Mouse (Mus musculus): ENCODE results near the gene Phactr1.
A peak's percentile ranks its signal among the peaks of the same experiment; 100 is the strongest.

Phactr1 gene

DNA sequence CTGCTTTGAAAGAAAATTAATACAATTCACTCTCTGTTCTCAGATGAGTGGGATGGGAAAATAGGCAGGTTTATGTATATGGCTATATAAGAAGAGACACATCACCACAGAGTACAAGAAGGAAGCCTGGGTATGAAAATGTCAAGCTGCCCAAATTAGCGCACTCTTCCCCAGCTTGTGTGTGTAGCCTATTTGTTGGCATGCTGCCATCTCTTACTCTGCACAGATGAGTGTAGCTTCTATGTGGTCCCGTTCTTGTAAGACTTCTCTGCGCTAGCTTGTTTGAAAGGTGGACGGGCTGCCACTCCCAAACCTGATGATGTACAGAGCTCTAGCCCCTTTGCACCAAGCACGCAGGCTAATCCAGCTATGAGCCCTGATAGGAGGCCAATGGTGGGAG, 78.7 kb downstream of the Phactr1 start:
- no peak for DNase-seq (ENCODE audit: low spot score in 2 of 2)

DNA sequence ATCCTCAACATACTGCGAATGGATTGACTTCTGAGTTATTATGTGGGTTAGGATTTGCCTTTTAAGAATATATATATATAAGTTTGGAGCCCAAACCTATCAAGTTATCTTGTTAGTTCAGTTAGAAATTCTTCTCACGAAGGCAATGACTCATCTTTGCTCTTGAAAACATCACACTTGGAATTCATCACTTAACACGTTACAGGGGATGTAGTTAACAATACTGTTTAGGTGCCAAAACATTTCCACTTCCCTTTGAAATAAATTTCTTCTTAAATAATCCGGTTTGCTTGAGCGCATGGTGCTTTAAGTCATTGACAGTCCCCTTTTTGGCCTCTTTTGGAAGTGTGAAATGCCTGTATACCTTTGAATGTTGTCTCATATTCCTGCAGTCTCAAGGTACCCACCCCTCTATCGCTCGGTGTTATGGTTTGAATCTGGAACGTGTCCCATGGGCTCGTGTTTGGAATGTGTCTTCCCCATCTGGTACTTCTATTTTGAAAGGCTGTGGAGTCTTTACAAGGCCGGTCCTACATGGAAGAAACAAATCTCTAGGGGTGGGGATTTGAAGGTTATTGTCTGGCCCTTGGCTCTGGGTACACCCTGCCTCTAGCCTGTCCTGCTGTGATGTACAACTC, 80.6 kb downstream of the Phactr1 start:
- no peak for DNase-seq (ENCODE audit: low spot score in 2 of 2)

DNA sequence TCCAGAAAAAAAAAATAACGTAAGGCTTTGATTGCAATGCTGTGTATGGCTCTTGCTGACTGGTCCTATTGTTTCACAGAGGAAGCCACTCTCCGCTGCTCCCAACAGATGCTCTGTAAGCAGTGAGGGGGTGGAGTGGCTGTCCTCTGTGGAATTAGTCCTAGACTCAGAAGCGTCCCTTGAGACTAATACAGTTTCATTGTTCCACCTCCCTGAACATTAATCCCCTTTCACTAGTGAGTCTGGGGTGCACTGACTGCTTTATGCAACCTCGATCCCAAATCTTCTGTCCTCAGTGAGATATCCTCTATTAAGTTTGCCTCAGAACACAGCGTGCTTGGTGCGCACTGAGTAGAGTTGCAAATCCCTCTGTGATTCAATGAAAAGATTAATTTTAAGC, 91.9 kb downstream of the Phactr1 start:
- DNase-seq (ENCODE audit: low spot score in 2 of 2) = no peak

DNA sequence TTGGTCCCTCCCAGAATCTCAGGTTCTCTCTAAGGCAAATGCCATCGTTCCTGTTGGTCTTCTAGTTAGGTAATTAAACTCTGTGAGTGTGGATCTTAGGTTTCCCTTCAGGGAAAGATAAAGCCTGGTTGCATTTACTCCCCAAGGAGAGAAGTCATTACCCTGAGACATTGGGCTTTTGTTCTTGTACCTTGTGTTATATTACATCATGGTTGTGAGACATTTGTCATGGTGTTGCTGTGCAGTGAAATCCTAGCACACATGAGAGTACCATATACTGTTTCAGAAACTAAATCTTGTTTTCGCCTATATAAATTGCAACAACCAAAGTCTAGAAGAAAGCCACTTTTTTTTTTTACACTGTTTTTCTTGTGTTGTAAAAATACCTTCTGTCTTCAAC, 93.6 kb downstream of the Phactr1 start:
- DNase-seq (ENCODE audit: low spot score in 2 of 2) = no peak

DNA sequence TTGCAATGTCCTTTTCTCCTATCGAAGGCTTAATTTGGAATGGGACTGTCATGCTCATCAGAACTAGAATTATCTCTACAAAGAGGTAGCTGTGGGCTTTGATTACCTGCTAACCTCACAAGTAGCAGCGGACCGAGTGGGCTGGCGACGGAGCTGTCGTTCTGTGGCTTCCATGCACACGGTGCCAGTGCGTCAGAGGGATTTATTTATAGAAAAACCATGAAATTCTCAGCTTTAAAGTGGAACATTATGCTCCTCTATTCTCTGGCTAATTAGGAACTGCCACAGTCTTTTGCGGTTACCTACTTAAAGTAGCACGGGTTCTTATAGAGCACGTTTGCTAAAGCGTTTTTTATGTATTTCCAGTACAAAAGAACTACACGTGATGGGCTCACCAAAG, 101.7 kb downstream of the Phactr1 start:
- DNase-seq (ENCODE audit: low spot score in 2 of 2) = no peak

DNA sequence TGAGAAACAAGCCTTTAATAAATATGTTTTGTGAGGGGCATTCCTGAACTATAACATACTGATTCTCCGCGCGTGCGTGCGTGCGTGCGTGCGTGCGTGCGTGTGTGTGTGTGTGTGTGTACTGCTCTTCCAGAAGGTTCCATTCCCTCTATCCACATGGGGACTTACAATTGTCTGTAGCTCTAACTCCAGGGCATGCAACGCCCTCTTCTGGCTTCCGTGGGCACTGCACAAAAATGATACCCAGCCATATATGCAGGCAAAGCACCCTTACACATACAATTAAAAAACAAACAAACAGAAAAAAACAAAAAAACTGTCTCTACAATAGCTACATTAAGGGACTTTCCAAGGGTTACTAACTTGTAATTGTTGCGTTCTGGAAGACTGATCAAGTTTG, 108.8 kb downstream of the Phactr1 start:
- DNase-seq (ENCODE audit: low spot score in 2 of 2) = no peak

DNA sequence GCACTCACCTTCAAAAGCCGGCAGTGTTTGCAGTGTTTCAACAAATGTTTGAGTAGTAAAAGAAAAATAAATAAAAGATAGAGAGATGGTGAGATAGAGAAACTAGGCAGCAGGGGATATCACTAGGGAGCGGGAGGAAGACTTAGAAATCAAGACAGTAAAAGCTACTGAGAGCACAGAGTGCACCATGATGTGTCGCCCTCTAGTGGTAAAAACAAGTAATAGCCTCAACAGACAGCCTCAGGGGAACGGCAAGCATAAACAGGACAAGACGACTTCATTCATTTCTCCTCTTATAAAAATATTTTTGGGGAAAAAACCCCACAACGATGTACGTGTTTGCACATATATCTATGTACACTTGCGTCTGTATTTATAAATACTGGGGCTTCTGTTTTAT, 111.9 kb downstream of the Phactr1 start:
- no peak for DNase-seq (ENCODE audit: low spot score in 2 of 2)

DNA sequence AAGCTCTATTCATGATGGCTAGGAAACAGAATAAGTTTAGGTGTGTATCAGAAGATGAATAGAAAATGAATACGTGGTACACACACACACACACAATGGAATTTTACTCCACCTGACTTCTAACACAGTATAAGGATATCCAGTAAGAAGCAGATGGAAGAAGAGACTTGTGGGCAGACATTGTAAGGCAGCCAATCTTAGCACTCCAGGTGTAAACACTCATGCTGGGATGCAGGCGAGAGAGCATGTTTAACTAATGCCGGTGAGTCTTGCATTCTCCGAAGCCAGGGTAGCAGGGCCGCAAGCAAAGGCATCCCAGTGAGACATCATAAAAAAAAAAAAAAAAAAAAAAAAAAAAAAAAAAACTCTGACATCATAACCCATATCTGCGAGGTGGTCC, 120.1 kb downstream of the Phactr1 start:
- no peak for DNase-seq (ENCODE audit: low spot score in 2 of 2)

DNA sequence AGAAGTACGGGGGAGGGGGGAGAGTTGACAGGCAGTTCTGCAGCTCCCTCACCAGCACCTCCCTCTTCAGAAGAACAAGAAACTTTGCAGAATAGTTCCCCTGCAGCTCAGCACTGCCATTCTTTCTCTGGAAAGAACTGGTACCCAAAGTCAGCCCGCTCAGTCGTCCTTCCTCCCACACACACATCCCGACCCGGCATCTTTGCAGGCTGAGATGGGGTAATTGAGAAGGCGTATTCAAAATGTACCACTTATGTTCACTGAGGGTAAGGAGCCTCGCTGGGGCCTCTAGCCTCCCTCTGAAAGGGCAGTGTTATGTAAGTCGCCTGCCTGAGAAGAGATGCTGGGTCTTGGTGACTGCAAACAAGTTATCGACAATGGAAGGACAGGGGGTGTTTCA, 123.9 kb downstream of the Phactr1 start:
- DNase-seq (ENCODE audit: low spot score in 2 of 2) = no peak

DNA sequence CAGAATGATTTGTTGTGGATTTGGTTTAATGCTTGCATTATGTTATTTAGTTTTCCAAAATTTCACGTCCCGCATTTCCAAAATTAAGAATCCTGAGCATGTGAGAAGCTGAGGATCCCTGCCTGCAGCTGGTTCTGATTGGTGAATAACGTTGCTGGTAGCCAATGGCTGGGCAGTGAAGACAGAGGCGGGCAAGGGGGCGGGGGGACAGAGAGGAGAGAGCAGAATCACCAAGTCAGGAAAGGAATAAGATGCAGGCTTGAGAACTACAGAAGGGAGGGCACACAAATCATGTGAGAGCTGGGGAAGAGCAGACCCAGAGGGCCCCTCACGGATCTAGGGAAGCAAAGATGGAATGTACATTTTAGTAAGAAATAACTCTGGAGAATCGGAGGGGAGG, 132.3 kb downstream of the Phactr1 start:
- DNase-seq (ENCODE audit: low spot score in 2 of 2) = no peak

DNA sequence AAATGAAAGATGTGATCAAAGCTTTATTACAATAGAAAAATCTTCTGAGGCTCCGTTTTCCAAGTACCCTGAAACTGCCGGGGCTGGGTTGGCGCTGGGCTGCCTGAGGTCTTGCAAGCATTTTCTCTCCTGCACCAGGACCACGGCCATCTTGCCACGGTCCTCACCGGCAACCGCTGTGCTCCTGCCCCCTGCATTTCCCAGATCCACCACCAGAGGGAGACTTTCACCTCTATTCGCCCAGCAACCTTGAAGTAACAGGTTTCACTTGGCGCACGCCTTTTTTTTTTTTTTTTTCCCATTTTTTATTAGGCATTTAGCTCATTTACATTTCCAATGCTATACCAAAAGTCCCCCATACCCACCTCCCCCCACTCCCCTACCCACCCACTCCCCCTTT, 138.0 kb downstream of the Phactr1 start:
- DNase-seq (ENCODE audit: low spot score in 2 of 2) = peak in 1 of 2 experiments; percentile 43

DNA sequence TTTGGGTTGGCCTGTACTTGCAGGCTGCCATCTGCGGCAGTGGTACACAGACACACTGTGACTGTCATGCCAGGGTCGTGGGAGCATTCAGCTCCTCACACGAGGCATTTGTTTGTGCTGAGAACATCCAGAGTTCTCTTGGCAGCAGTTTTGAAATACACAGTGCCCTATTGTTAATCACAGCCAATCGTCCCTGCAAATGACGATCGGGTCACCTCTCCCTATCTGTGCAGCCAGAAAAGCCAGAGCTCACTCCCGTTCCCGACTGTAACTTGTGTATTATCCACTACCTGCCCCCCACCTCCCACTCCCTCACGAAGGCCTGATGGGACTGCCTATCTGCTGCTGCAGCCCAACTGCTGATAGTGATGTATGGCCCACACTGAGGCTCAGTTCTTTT, 140.1 kb downstream of the Phactr1 start:
- DNase-seq (ENCODE audit: low spot score in 2 of 2) = no peak

DNA sequence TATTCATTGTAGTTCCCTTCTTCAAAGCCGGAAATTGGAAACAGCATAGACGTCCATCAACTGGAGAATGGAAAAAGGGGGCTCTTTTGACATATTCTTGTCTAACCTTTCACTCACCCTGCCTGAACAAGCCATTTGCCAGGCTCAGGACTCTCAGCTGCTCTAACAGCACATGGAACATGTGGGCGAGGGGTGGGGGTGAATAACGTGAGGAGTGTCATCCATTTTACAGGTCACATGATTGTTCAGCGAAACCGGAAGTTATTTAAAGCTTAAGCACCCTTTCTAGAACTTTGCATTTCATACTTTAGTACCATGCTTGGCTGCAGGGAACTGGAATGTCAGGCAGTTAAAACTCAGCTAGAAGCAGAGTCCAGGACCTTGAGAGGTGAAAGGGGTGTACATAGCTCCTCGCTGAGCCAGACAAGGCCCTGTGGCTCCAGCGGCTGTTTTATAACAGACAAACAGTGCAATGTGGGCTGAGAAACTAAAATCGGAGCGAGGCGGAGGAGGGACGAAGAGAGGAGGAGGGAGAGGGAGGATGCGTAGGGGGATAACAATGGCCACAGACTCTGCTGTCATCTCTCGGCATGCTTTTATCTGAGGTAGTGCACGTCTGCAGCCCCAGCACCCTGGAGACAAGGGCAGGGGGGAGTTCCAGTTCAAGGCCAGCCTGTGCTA, 141.1 kb downstream of the Phactr1 start:
- no peak for DNase-seq (ENCODE audit: low spot score in 2 of 2)

DNA sequence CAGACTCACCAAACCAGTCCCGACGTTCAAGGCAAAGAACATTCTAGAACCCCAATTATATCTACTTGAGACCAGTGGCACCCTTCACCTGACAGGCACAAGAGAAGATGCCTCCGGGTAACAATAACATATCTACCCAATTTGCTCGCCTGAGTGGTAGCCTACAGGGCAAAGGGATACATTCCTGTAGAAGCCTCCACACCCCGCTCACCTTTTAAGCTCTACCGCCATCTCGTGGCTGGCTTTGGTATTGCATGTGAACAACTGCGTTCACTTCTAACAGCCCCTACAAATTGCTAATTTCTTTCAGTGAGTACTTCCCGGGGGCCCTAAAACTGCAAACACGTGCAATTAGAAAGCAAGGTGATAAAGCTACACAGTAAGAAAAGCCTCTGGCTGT, 142.1 kb downstream of the Phactr1 start:
- DNase-seq (ENCODE audit: low spot score in 2 of 2) = peak; percentile 31 to 68

DNA sequence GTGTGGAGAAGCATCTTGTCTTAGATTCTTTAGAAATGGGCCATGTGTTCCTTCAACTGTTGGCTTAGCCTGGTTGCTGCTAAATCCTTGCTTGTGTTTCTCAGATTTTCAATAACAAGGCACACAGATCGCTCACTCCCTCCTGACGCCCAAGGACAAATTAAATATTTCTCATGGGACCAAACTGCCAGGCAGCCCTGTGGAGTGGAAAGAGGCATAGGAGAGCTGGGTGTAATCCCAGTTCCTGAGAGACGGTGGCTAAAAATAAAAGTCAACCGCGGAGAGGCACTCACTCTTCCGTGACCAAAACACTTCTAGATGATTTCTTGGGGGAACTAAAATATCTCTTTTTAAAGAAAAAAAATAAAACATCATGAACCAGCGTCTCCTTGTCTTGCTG, 143.5 kb downstream of the Phactr1 start:
- DNase-seq (ENCODE audit: low spot score in 2 of 2) = no peak

DNA sequence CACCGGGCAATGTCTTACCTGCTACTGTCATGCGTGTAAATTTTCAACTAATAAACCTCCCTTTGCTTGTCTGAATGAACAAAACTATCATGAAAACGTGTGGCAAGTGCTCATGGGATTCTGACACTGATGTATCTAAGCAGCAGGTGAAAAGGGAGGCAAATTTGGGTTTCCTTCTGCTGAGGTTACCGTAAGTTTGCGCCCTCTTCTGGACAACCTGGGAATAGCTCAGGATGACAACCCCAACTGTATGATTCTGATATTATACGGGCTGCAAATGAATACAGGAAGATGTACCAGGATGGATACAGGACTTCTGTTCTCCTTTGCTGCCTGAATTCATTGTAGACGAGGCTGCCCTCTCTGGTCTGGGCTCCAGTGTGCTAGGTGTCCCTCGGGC, 146.2 kb downstream of the Phactr1 start:
- DNase-seq (ENCODE audit: low spot score in 2 of 2) = peak in 1 of 2 experiments; percentile 19

DNA sequence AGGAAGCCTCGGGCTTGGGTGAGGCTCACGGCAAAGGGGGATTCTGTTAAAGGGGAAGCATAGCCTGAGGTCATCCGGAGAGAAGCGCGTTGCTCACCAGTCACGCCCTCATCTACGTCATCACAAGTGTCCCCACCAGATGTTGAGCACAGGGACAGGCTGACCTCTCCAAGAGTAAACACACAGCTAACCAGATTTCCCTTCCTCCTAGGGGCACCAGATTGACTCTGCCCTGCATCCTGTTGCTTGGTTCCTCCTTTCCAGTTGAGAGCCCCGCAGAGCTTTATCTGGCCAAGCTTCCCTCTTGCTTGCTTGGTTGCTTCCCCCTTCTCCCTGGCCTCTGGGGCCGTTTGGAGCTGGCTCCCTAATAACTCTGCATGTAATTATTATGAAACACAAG, 148.6 kb downstream of the Phactr1 start:
- DNase-seq (ENCODE audit: low spot score in 2 of 2) = peak; percentile 54 to 78

DNA sequence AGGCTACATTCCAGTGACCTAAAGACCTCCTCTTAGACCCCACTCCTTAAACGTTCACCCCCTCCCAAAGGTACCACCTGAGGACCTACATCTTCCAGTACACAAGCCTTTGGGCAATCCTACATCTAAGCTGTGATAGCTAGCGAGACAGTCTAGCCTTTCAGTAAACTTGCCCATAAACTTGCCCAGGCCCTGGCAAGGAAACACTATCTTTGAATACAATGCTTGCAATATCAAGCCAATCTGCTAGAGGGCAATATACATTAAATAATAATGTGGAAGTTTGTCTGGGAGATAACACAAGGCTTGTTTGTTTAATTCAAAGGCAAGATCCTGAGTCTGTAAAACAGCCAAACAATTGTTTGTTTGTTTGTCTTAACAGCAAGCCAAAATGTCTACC, 155.0 kb downstream of the Phactr1 start:
- no peak for DNase-seq (ENCODE audit: low spot score in 2 of 2)

DNA sequence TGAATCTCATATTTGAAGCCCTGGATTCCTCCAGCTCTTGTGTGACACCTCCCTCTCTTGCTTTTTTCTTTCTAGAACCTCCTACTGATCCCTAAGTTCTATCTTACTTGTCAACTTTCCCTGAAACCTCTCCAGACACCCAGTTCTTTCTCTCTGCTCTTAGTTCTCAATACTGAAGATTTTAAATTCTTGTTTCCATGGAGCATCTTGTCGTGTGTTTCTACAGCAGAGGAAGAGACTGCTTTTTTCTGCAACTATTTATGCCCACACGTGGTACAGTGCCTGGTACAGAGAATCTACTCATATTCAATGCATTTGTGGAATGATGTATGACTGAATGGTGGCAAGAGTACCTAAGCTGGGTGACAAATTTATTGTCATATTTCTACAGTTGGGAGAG, 158.9 kb downstream of the Phactr1 start:
- no peak for DNase-seq (ENCODE audit: low spot score in 2 of 2)

DNA sequence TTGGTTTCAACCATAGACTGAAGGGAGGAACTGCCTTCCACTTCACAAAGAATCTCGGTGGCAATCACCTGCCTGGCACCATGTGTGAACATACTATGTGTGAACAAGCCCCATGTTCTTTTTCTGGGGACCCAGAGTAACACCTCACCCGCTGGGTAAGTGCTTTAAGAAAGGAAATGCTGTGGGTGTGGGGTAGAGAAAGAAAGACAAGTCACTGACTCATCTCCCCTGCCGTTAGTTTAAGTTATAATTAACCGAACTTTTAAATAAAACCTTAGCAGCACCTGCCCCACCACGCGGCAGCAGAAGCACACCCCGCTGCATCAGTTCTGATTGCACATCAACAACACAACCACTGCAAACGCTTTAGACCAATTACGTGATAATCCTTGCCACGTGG, 171.7 kb downstream of the Phactr1 start:
- DNase-seq (ENCODE audit: low spot score in 2 of 2) = no peak

DNA sequence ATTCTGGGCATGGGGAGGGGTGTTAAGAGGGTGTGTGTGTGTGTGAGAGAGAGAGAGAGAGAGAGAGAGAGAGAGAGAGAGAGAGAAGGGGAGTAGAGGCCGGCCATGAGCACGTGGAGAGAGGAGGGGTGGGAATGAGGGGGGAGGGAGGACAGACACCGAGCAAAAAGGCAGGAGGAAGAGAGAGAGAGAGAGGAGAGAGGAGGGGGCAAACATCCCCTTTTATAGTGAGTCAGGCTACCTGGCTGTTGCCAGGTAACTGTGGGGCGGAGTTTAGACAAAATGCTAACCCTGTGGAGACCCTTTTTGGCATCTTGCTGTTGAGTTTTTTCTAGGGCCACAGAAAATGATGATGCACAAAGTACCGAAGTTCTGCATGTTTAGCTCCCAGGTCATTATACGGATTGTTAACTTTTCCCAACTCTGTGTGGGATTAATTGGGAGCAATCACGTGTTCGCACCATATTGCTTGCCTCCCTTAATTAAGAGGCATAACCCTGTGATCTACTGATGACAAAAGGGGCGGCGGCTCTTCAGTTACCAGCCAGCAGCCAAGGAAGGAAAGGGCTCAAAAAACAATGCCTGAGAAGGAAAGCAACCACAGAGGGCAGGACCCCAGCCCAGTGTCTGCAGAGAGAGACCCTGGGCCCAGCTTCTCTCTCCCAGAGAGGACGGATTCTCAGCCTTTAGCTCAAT, 173.6 kb downstream of the Phactr1 start:
- no peak for DNase-seq (ENCODE audit: low spot score in 2 of 2)

DNA sequence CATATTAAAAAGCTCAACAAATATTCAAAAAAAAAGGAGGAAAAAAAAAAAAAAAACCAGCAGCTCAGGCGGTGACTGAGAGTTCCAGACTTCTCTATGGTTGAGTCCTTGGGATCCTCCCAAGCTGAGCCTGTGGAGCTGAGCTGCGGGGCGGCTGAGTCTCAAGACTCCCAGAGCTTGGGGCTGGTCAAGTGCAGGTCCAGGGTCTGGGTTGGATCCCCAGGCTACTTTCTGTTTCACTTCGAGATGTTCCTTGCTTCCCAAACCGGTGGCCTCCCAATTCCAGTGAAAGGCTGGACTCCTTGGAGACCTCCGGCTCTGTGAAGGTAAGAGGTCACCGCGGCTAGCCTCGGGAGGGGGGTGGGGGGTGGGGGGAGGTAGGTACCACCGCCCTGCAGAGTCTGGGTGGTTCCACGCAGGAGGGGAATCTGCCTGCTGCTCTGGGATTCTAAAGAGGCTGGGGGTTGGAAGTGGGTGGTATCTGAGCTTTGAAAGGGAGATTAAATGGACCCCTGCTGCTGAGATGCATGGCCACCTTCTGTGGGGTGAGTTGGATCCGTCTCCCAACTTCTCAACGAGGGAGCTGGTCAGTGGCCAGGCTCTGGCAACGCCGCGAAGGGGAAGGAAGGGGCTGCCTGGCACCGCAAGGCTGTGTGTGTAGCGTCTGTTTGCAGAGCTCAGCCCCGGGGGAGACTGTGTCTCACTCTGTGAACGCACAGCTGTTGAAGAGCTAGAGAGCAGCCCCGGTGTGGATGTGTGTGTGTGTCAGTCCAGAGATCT, 185.9 kb downstream of the Phactr1 start:
- peak; percentile 64 to 70 for DNase-seq (ENCODE audit: low spot score in 2 of 2)
